Mouse (Mus musculus): ENCODE results near the gene Ube2o. TPM values are rescaled to one million over a fixed set of nuclear protein-coding genes. Genes with fewer than 3 reads are reported as not detected.

Ube2o gene
- polyA plus RNA-seq, 1 experiment from 2014 or later, result 31.4 TPM

- Histone ChIP-seq H3K27ac (no peak overlapping the region), H3K9me3 (no peaks in the 10 kb centered on the region), H3K9ac (no peak overlapping the region), H3K27me3 (replicated peaks) (no peaks in the 10 kb centered on the region), H3K4me1 (peaks cover 56% of the 10 kb centered on the region), H3K4me2 (no peak overlapping the region), H3K4me3 (no peak overlapping the region), H3K36me3 (replicated peaks) (no peaks in the 10 kb centered on the region)
- no peak for ATAC-seq (replicated peaks)
- 82% methylated on average over 19 of the region's 19 CpGs for WGBS
These were observed 9.2 kb downstream of the Ube2o start for GRCm38 (mm10) chr11:116571767-116572679.

- no peaks in the 10 kb centered on the region for H3K27me3 ChIP-seq (replicated peaks)
- H3K27ac ChIP-seq, result no peak overlapping the region
- WGBS, result 89% methylated on average over 7 of the region's 7 CpGs
- H3K36me3 ChIP-seq (replicated peaks), result no peaks in the 10 kb centered on the region
- peaks cover 44% of the 10 kb centered on the region for H3K4me1 ChIP-seq
- H3K4me2 ChIP-seq, result no peak overlapping the region
- ATAC-seq (replicated peaks), result no peak
- no peak overlapping the region for H3K9ac ChIP-seq
- no peak overlapping the region for H3K4me3 ChIP-seq
- no peaks in the 10 kb centered on the region for H3K9me3 ChIP-seq
These were observed 10.4 kb downstream of the Ube2o start for GRCm38 (mm10) chr11:116570821-116571220.

- 87% methylated on average over 8 of the region's 8 CpGs for WGBS
- Histone ChIP-seq H3K27me3 (replicated peaks) (no peaks in the 10 kb centered on the region), H3K9me3 (no peaks in the 10 kb centered on the region), H3K27ac (no peak overlapping the region), H3K9ac (no peak overlapping the region), H3K36me3 (replicated peaks) (no peaks in the 10 kb centered on the region), H3K4me3 (no peak overlapping the region), H3K4me1 (peaks cover 11% of the 10 kb centered on the region; the same call in 1 of the 2 replicates), H3K4me2 (no peak overlapping the region)
- no peak for ATAC-seq (replicated peaks)
These were observed 13.7 kb downstream of the Ube2o start for GRCm38 (mm10) chr11:116567531-116567930.

- peaks cover 7% of the 10 kb centered on the region; the same call in 1 of the 2 replicates for H3K4me1 ChIP-seq
- no peak overlapping the region for H3K4me2 ChIP-seq
- no peak for ATAC-seq (replicated peaks)
- no peak overlapping the region for H3K9ac ChIP-seq
- H3K9me3 ChIP-seq, result no peaks in the 10 kb centered on the region
- no peaks in the 10 kb centered on the region for H3K36me3 ChIP-seq (replicated peaks)
- 84% methylated on average over 7 of the region's 7 CpGs for WGBS
- H3K4me3 ChIP-seq, result no peak overlapping the region
- H3K27ac ChIP-seq, result no peak overlapping the region
- H3K27me3 ChIP-seq (replicated peaks), result no peaks in the 10 kb centered on the region
These were observed 15.8 kb downstream of the Ube2o start for GRCm38 (mm10) chr11:116565283-116566041.

- Histone ChIP-seq H3K4me3 (no peak overlapping the region), H3K27ac (0 out of 2 replicates have a peak overlapping the region, but pooled peaks have one; percentile 28), H3K27me3 (replicated peaks) (no peaks in the 10 kb centered on the region), H3K9me3 (no peaks in the 10 kb centered on the region), H3K9ac (no peak overlapping the region), H3K4me2 (no peak overlapping the region), H3K36me3 (replicated peaks) (no peaks in the 10 kb centered on the region), H3K4me1 (peaks cover 46% of the 10 kb centered on the region)
- WGBS, result 70% methylated on average over 6 of the region's 6 CpGs
- no peak for ATAC-seq (replicated peaks)
These were observed 24.9 kb downstream of the Ube2o start for GRCm38 (mm10) chr11:116556308-116556707.

- no peak overlapping the region for H3K9ac ChIP-seq
- H3K9me3 ChIP-seq, result no peaks in the 10 kb centered on the region
- H3K36me3 ChIP-seq (replicated peaks), result no peaks in the 10 kb centered on the region
- WGBS, result 75% methylated on average over 1 of the region's 1 CpGs
- peaks cover 51% of the 10 kb centered on the region for H3K4me1 ChIP-seq
- H3K4me3 ChIP-seq, result no peak overlapping the region
- H3K27ac ChIP-seq, result no peak overlapping the region
- ATAC-seq (replicated peaks), result peak; percentile 31
- H3K27me3 ChIP-seq (replicated peaks), result no peaks in the 10 kb centered on the region
- H3K4me2 ChIP-seq, result no peak overlapping the region
These were observed 25.7 kb downstream of the Ube2o start for GRCm38 (mm10) chr11:116555572-116555971.

GRCm38 (mm10) chr11:116554171-116554878 is 26.9 kb downstream of the Ube2o start:
- Histone ChIP-seq H3K4me3 (no peak overlapping the region), H3K9me3 (no peaks in the 10 kb centered on the region), H3K4me1 (peaks cover 51% of the 10 kb centered on the region), H3K27ac (peak overlapping the region; percentile 58), H3K36me3 (replicated peaks) (no peaks in the 10 kb centered on the region), H3K9ac (no peak overlapping the region), H3K27me3 (replicated peaks) (no peaks in the 10 kb centered on the region), H3K4me2 (no peak overlapping the region; the same call in 1 of the 2 replicates)
- 29% methylated on average over 12 of the region's 12 CpGs for WGBS
- ATAC-seq (replicated peaks), result peak; percentile 31; the same call in 1 of the 2 replicates

GRCm38 (mm10) chr11:116552194-116552593 is 29.1 kb downstream of the Ube2o start:
- 95% methylated on average over 1 of the region's 1 CpGs for WGBS
- Histone ChIP-seq H3K27ac (no peak overlapping the region), H3K36me3 (replicated peaks) (no peaks in the 10 kb centered on the region), H3K9me3 (no peaks in the 10 kb centered on the region), H3K4me1 (peaks cover 38% of the 10 kb centered on the region), H3K27me3 (replicated peaks) (no peaks in the 10 kb centered on the region), H3K4me2 (no peak overlapping the region), H3K4me3 (no peak overlapping the region), H3K9ac (no peak overlapping the region)
- ATAC-seq (replicated peaks), result no peak

- H3K36me3 ChIP-seq (replicated peaks), result peaks cover 6% of the 10 kb centered on the region
- WGBS, result 74% methylated on average over 7 of the region's 7 CpGs
- H3K4me3 ChIP-seq, result no peak overlapping the region
- H3K9ac ChIP-seq, result no peak overlapping the region
- no peaks in the 10 kb centered on the region for H3K9me3 ChIP-seq
- no peaks in the 10 kb centered on the region for H3K27me3 ChIP-seq (replicated peaks)
- no peak overlapping the region for H3K27ac ChIP-seq
- no peak for ATAC-seq (replicated peaks)
- peaks cover 28% of the 10 kb centered on the region for H3K4me1 ChIP-seq
- no peak overlapping the region for H3K4me2 ChIP-seq
These were observed 30.5 kb downstream of the Ube2o start for GRCm38 (mm10) chr11:116550748-116551147.

- no peaks in the 10 kb centered on the region for H3K27me3 ChIP-seq (replicated peaks)
- H3K9ac ChIP-seq, result no peak overlapping the region
- H3K4me3 ChIP-seq, result no peak overlapping the region
- peaks cover 18% of the 10 kb centered on the region for H3K36me3 ChIP-seq (replicated peaks)
- no peaks in the 10 kb centered on the region for H3K9me3 ChIP-seq
- no peak overlapping the region for H3K27ac ChIP-seq
- H3K4me1 ChIP-seq, result peaks cover 17% of the 10 kb centered on the region
- 89% methylated on average over 11 of the region's 11 CpGs for WGBS
- ATAC-seq (replicated peaks), result no peak
- no peak overlapping the region for H3K4me2 ChIP-seq
These were observed 31.8 kb downstream of the Ube2o start for GRCm38 (mm10) chr11:116549273-116550038.

- Histone ChIP-seq H3K4me1 (peaks cover 10% of the 10 kb centered on the region), H3K9me3 (no peaks in the 10 kb centered on the region), H3K9ac (no peak overlapping the region), H3K4me2 (no peak overlapping the region), H3K27ac (no peak overlapping the region), H3K27me3 (replicated peaks) (no peaks in the 10 kb centered on the region), H3K4me3 (no peak overlapping the region), H3K36me3 (replicated peaks) (peaks cover 25% of the 10 kb centered on the region)
- WGBS, result 95% methylated on average over 9 of the region's 9 CpGs
- ATAC-seq (replicated peaks), result no peak
These were observed 32.5 kb downstream of the Ube2o start for GRCm38 (mm10) chr11:116548780-116549179.
